Mouse (Mus musculus) bone marrow, adult 2 months (tissue): ENCODE results near the gene Hexim1.

Experiments
- CTCF ChIP-seq: fragments of 200-500 bp; IDR thresholded peaks from 2 replicates; pipeline ENCODE4 v1.5.1; 2011; ENCODE audit warnings: low read length, control low read depth; ENCODE audit not compliant: control insufficient read depth, insufficient read depth
- POLR2A ChIP-seq: fragments of 200-500 bp; IDR thresholded peaks from 2 replicates; pipeline ENCODE4 v1.6.1; 2011; ENCODE audit warnings: low read depth, mild to moderate bottlenecking, control low read depth, low read length, borderline replicate concordance; ENCODE audit not compliant: control insufficient read depth

GRCm38 (mm10) chr11:103149771-103150170 lies 33.7 kb downstream of the Hexim1 start:
- no peak for TF ChIP-seq POLR2A
- no peak for TF ChIP-seq CTCF
